Mouse (Mus musculus): ENCODE measurements at regions not wholly inside any gene's neighbourhood (a gene's known extent, or its start where the extent isn't known, plus 50 kb on each side); places are given as distances from the start of the nearest gene placed in this dataset.

GRCm38 (mm10) chr9:47129101-47129500, 130.6 kb downstream of the Gm4791 start:
- ATAC-seq (ENCODE audit: insufficient number of reproducible peaks, insufficient read depth, low FRiP score, low read depth) = no peak
- H3K36me3 ChIP-seq (ENCODE audit: control insufficient read depth, insufficient read depth, low read length) = no peaks in the 10 kb centered on the region
- H3K27me3 ChIP-seq (ENCODE audit: control insufficient read depth, insufficient read depth, low read length) = no peaks in the 10 kb centered on the region
- H3K4me3 ChIP-seq (ENCODE audit: control insufficient read depth in 1 of 2, insufficient read depth in 1 of 2, low read depth in 1 of 2, low read length in 2 of 2) = no peak overlapping the region
- H3K27ac ChIP-seq (replicated peaks in 1 of 2; ENCODE audit: control insufficient read depth in 1 of 2, insufficient read depth in 1 of 2, low read depth in 2 of 2, low read length in 2 of 2) = no peak overlapping the region
- no peaks in the 10 kb centered on the region for H3K9me3 ChIP-seq (ENCODE audit: control insufficient read depth, low read length)
- H3K4me2 ChIP-seq (ENCODE audit: low read length) = no peak overlapping the region
- H3K4me1 ChIP-seq (ENCODE audit: control insufficient read depth in 2 of 2, insufficient read depth in 2 of 2, low read length in 2 of 2) = peaks cover 0 to 2% of the 10 kb centered on the region in 2 experiments; a peak in 1 of 4 replicates
- no peak overlapping the region for H3K9ac ChIP-seq (ENCODE audit: low read length)

DNA sequence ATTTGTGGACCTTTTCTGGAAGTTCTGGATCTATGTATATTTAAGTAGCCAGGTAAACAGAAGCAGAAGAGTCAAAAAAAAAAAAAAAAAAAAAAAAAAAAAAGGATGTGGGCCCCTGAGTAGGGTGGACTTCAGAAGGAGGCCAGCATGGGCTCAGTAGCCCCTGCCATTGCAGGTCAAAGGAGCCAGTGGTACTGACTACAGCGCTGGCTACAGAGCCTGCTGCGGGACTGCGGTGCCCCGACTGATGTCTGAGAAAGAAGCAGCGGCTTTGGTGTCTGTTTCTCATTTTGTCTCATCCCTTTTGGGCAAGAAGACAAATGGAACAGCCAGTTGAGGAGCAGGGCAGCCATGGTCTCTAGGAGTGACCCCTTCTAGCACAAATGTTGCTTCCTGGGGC, 134.9 kb downstream of the Gm4791 start:
- H3K4me3 ChIP-seq (ENCODE audit: control insufficient read depth in 1 of 2, insufficient read depth in 1 of 2, low read depth in 1 of 2, low read length in 2 of 2) = no peak overlapping the region
- peaks cover 0 to 2% of the 10 kb centered on the region in 2 experiments; a peak in 1 of 4 replicates for H3K4me1 ChIP-seq (ENCODE audit: control insufficient read depth in 2 of 2, insufficient read depth in 2 of 2, low read length in 2 of 2)
- H3K9ac ChIP-seq (ENCODE audit: low read length) = no peak overlapping the region
- H3K4me2 ChIP-seq (ENCODE audit: low read length) = no peak overlapping the region
- no peaks in the 10 kb centered on the region for H3K27me3 ChIP-seq (ENCODE audit: control insufficient read depth, insufficient read depth, low read length)
- no peaks in the 10 kb centered on the region for H3K36me3 ChIP-seq (ENCODE audit: control insufficient read depth, insufficient read depth, low read length)
- H3K27ac ChIP-seq (replicated peaks in 1 of 2; ENCODE audit: control insufficient read depth in 1 of 2, insufficient read depth in 1 of 2, low read depth in 2 of 2, low read length in 2 of 2) = no peak overlapping the region
- no peak for ATAC-seq (ENCODE audit: insufficient number of reproducible peaks, insufficient read depth, low FRiP score, low read depth)
- H3K9me3 ChIP-seq (ENCODE audit: control insufficient read depth, low read length) = no peaks in the 10 kb centered on the region
- WGBS = 77% methylated on average over 5 of the region's 5 CpGs

- Histone ChIP-seq H3K9me3 (ENCODE audit: control insufficient read depth, low read length) (no peaks in the 10 kb centered on the region), H3K9ac (ENCODE audit: low read length) (no peak overlapping the region), H3K27me3 (ENCODE audit: control insufficient read depth, insufficient read depth, low read length) (no peaks in the 10 kb centered on the region), H3K4me1 (ENCODE audit: control insufficient read depth in 2 of 2, insufficient read depth in 2 of 2, low read length in 2 of 2) (peaks cover 0 to 2% of the 10 kb centered on the region in 2 experiments; a peak in 1 of 4 replicates), H3K36me3 (ENCODE audit: control insufficient read depth, insufficient read depth, low read length) (no peaks in the 10 kb centered on the region), H3K4me3 (ENCODE audit: control insufficient read depth in 1 of 2, insufficient read depth in 1 of 2, low read depth in 1 of 2, low read length in 2 of 2) (no peak overlapping the region), H3K27ac (replicated peaks in 1 of 2; ENCODE audit: control insufficient read depth in 1 of 2, insufficient read depth in 1 of 2, low read depth in 2 of 2, low read length in 2 of 2) (no peak overlapping the region), H3K4me2 (ENCODE audit: low read length) (no peak overlapping the region)
- WGBS = 27% methylated on average over 8 of the region's 8 CpGs
- ATAC-seq (ENCODE audit: insufficient number of reproducible peaks, insufficient read depth, low FRiP score, low read depth) = no peak
Measured at GRCm38 (mm10) chr9:47133873-47134272, 135.3 kb downstream of the Gm4791 start.

DNA sequence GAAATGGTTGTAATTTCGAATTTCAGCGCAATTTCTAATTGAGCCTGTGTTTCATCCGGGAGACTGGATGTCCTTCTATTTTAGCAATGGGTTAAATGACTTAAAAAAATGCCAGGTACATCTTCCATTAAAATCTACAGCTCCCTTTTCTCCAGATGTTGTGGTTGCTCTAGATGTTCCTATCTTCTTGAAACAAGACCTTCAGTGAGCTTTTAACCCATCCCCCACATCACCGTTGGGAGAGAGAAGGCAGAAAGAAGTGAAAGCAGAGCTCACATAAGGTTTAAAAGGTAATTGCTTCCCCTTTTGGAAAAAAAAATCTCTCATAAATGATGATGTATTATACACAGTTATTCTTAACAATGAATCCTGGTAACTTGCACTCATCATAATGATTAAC, 135.9 kb downstream of the Gm4791 start:
- Histone ChIP-seq H3K27me3 (ENCODE audit: control insufficient read depth, insufficient read depth, low read length) (no peaks in the 10 kb centered on the region), H3K36me3 (ENCODE audit: control insufficient read depth, insufficient read depth, low read length) (no peaks in the 10 kb centered on the region), H3K27ac (replicated peaks in 1 of 2; ENCODE audit: control insufficient read depth in 1 of 2, insufficient read depth in 1 of 2, low read depth in 2 of 2, low read length in 2 of 2) (no peak overlapping the region), H3K9ac (ENCODE audit: low read length) (no peak overlapping the region), H3K4me2 (ENCODE audit: low read length) (no peak overlapping the region), H3K9me3 (ENCODE audit: control insufficient read depth, low read length) (no peaks in the 10 kb centered on the region), H3K4me3 (ENCODE audit: control insufficient read depth in 1 of 2, insufficient read depth in 1 of 2, low read depth in 1 of 2, low read length in 2 of 2) (no peak overlapping the region), H3K4me1 (ENCODE audit: control insufficient read depth in 2 of 2, insufficient read depth in 2 of 2, low read length in 2 of 2) (peaks cover 0 to 2% of the 10 kb centered on the region in 2 experiments; a peak in 1 of 4 replicates)
- WGBS = 77% methylated on average over 4 of the region's 4 CpGs
- no peak for ATAC-seq (ENCODE audit: insufficient number of reproducible peaks, insufficient read depth, low FRiP score, low read depth)

DNA sequence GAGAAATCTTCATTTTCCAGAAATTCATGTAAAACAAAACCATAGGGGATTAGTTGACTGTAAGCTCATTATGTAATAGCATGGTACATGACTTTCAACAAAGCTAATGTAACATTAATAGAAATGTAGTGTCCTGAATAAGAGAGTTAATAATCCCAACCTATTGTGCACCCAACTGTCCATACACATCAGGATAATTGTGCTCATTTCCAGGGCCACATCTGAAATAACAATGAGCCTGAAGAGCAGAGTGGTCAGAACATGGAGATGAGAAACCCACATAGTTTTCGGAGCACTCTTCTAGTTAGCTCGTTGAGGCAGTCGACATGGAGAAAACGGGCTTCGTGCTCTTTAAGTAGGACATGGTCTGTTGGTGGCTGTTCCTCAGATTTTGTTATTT, 138.1 kb downstream of the Gm4791 start:
- H3K27ac ChIP-seq (replicated peaks in 1 of 2; ENCODE audit: control insufficient read depth in 1 of 2, insufficient read depth in 1 of 2, low read depth in 2 of 2, low read length in 2 of 2) = no peak overlapping the region
- no peaks in the 10 kb centered on the region for H3K9me3 ChIP-seq (ENCODE audit: control insufficient read depth, low read length)
- no peak for ATAC-seq (ENCODE audit: insufficient number of reproducible peaks, insufficient read depth, low FRiP score, low read depth)
- no peak overlapping the region for H3K4me3 ChIP-seq (ENCODE audit: control insufficient read depth in 1 of 2, insufficient read depth in 1 of 2, low read depth in 1 of 2, low read length in 2 of 2)
- peaks cover 0 to 2% of the 10 kb centered on the region in 2 experiments; a peak in 1 of 4 replicates for H3K4me1 ChIP-seq (ENCODE audit: control insufficient read depth in 2 of 2, insufficient read depth in 2 of 2, low read length in 2 of 2)
- no peak overlapping the region for H3K4me2 ChIP-seq (ENCODE audit: low read length)
- H3K27me3 ChIP-seq (ENCODE audit: control insufficient read depth, insufficient read depth, low read length) = no peaks in the 10 kb centered on the region
- H3K9ac ChIP-seq (ENCODE audit: low read length) = no peak overlapping the region
- no peaks in the 10 kb centered on the region for H3K36me3 ChIP-seq (ENCODE audit: control insufficient read depth, insufficient read depth, low read length)
- 92% methylated on average over 5 of the region's 5 CpGs for WGBS

DNA sequence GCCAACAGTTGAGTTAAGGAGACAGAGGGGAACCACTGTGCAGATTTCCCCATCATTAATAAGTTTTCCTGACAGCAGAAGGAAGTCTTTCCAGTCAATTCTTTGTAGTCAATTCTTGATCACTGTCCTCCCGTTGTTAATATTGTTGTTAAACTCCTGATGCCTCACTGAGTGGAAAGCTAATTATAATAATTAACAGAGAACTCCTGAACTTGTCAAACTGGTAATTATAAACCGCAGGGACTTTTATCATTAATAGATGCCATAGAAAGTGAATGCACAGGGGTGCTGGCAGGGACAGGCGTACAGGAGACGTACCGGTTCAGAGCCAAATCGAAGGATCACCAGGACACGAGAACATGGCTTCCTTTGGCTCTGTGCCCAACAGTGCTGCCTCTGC, 154.9 kb downstream of the Gm4791 start:
- H3K4me1 ChIP-seq (ENCODE audit: control insufficient read depth in 2 of 2, insufficient read depth in 2 of 2, low read length in 2 of 2) = no peaks in the 10 kb centered on the region
- H3K4me3 ChIP-seq (ENCODE audit: control insufficient read depth in 1 of 2, insufficient read depth in 1 of 2, low read depth in 1 of 2, low read length in 2 of 2) = no peak overlapping the region
- 87% methylated on average over 7 of the region's 7 CpGs for WGBS
- no peak overlapping the region for H3K9ac ChIP-seq (ENCODE audit: low read length)
- H3K27ac ChIP-seq (replicated peaks in 1 of 2; ENCODE audit: control insufficient read depth in 1 of 2, insufficient read depth in 1 of 2, low read depth in 2 of 2, low read length in 2 of 2) = no peak overlapping the region
- no peak overlapping the region for H3K4me2 ChIP-seq (ENCODE audit: low read length)
- no peaks in the 10 kb centered on the region for H3K36me3 ChIP-seq (ENCODE audit: control insufficient read depth, insufficient read depth, low read length)
- H3K27me3 ChIP-seq (ENCODE audit: control insufficient read depth, insufficient read depth, low read length) = no peaks in the 10 kb centered on the region
- H3K9me3 ChIP-seq (ENCODE audit: control insufficient read depth, low read length) = no peaks in the 10 kb centered on the region
- no peak for ATAC-seq (ENCODE audit: insufficient number of reproducible peaks, insufficient read depth, low FRiP score, low read depth)

- no peaks in the 10 kb centered on the region for H3K36me3 ChIP-seq (ENCODE audit: control insufficient read depth, insufficient read depth, low read length)
- H3K9me3 ChIP-seq (ENCODE audit: control insufficient read depth, low read length) = 0 out of 2 replicates have a peak, but pooled peaks cover 3% of the 10 kb centered on the region
- no peak for ATAC-seq (ENCODE audit: insufficient number of reproducible peaks, insufficient read depth, low FRiP score, low read depth)
- no peaks in the 10 kb centered on the region for H3K4me1 ChIP-seq (ENCODE audit: control insufficient read depth in 2 of 2, insufficient read depth in 2 of 2, low read length in 2 of 2)
- no peak overlapping the region for H3K4me3 ChIP-seq (ENCODE audit: control insufficient read depth in 1 of 2, insufficient read depth in 1 of 2, low read depth in 1 of 2, low read length in 2 of 2)
- no peak overlapping the region for H3K27ac ChIP-seq (replicated peaks in 1 of 2; ENCODE audit: control insufficient read depth in 1 of 2, insufficient read depth in 1 of 2, low read depth in 2 of 2, low read length in 2 of 2)
- H3K27me3 ChIP-seq (ENCODE audit: control insufficient read depth, insufficient read depth, low read length) = peaks cover 4% of the 10 kb centered on the region; the same call in 1 of the 2 replicates
- no peak overlapping the region for H3K9ac ChIP-seq (ENCODE audit: low read length)
- 51% methylated on average over 8 of the region's 8 CpGs for WGBS
- H3K4me2 ChIP-seq (ENCODE audit: low read length) = no peak overlapping the region
Measured at GRCm38 (mm10) chr9:47165480-47166131, 167.1 kb downstream of the Gm4791 start.

DNA sequence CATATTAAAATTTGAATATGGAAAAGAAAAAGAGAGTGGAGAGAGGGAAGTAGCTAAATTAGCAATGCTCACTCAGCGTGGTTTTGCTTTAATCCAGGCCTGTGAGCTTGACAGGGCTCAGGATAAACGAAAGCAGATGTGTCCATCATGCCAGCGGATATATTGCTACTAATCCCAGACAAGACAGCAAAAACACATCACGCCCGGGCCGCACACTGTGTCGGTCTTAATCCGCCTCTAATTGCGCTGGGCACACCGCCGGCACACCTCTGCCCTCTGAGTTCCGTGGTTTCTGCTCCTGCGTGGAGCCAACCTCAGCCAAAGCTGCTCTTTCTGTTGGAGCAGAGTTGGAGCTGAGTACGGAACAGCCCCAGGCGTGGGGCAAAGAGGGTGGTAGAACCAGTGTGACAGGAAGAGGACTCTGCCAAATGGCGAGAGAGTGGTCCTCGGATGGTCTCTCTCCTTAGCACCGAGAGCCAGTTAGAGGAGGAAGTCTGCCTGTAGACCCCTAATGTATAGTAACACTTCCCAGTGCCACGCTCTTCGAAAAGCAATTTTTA, 169.2 kb downstream of the Gm4791 start:
- 0 out of 2 replicates have a peak, but pooled peaks cover 3% of the 10 kb centered on the region for H3K9me3 ChIP-seq (ENCODE audit: control insufficient read depth, low read length)
- no peaks in the 10 kb centered on the region for H3K4me1 ChIP-seq (ENCODE audit: control insufficient read depth in 2 of 2, insufficient read depth in 2 of 2, low read length in 2 of 2)
- WGBS = 72% methylated on average over 20 of the region's 20 CpGs
- no peaks in the 10 kb centered on the region for H3K36me3 ChIP-seq (ENCODE audit: control insufficient read depth, insufficient read depth, low read length)
- ATAC-seq (ENCODE audit: insufficient number of reproducible peaks, insufficient read depth, low FRiP score, low read depth) = no peak
- no peak overlapping the region for H3K4me2 ChIP-seq (ENCODE audit: low read length)
- H3K4me3 ChIP-seq (ENCODE audit: control insufficient read depth in 1 of 2, insufficient read depth in 1 of 2, low read depth in 1 of 2, low read length in 2 of 2) = no peak overlapping the region
- no peak overlapping the region for H3K27ac ChIP-seq (replicated peaks in 1 of 2; ENCODE audit: control insufficient read depth in 1 of 2, insufficient read depth in 1 of 2, low read depth in 2 of 2, low read length in 2 of 2)
- H3K27me3 ChIP-seq (ENCODE audit: control insufficient read depth, insufficient read depth, low read length) = peaks cover 4% of the 10 kb centered on the region; the same call in 1 of the 2 replicates
- H3K9ac ChIP-seq (ENCODE audit: low read length) = no peak overlapping the region
